In the genomic region with DNA sequence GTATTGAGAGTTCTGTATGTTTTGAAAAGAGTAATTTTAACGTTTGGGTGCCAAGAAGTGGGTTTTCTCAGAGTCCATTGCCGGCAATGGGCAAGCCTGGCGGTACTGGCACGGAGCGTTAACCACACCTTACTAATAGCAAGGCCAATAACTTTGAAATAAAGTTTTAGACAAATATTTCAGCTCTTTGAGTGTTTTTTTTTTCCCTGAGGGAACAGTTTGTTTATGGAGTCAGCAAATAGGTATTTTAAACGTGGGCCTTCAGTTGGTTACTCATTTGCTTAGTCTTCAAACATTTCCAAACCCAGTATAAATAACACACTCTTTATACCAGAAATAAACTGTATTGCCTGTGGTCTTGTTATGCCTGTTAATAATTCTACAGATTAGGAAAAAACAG, we compare ENCODE assay signal across 17 mouse cellular contexts.
"Had no signal": no experiment of that assay in that cellular context is flagged by ENCODE, and none has a peak within 500 bp of the region (broad histone marks: within the 10 kb centered on the region; RNA-seq: fewer than 3 reads in every experiment).

No protein-coding gene starts in this region.

- H3K4me1 ChIP-seq: liver, embryonic 12.5 days; lung, embryonic 15.5 days; midbrain, embryonic 12.5 days; midbrain, embryonic 15.5 days; neural tube, embryonic 13.5 days; stomach, embryonic 15.5 days had no signal

- H3K4me2 ChIP-seq: liver, embryonic 12.5 days; liver, embryonic 15.5 days; lung, embryonic 15.5 days; midbrain, embryonic 12.5 days; midbrain, embryonic 15.5 days; neural tube, embryonic 13.5 days; stomach, embryonic 15.5 days had no signal

- H3K9ac ChIP-seq: liver, embryonic 12.5 days; liver, embryonic 15.5 days; lung, embryonic 15.5 days; midbrain, embryonic 12.5 days; midbrain, embryonic 15.5 days; neural tube, embryonic 13.5 days; stomach, embryonic 15.5 days had no signal

- ATAC-seq: intestine, postnatal 0 days; liver, embryonic 12.5 days; midbrain, embryonic 15.5 days had no signal

- H3K9me3 ChIP-seq: liver, embryonic 12.5 days; liver, embryonic 15.5 days; lung, embryonic 15.5 days; midbrain, embryonic 12.5 days; midbrain, embryonic 15.5 days; neural tube, embryonic 13.5 days; stomach, embryonic 15.5 days had no signal

- H3K4me3 ChIP-seq: left cerebral cortex, adult 2 months; liver, embryonic 12.5 days; liver, embryonic 15.5 days; lung, embryonic 15.5 days; midbrain, embryonic 12.5 days; midbrain, embryonic 15.5 days; myocyte; neural tube, embryonic 13.5 days; stomach, embryonic 15.5 days had no signal

- DNase-seq: layer of hippocampus, postnatal 36 days; lung, adult 18-20 months; lung, postnatal 14 days; retina, postnatal 1 day; right cerebral cortex, postnatal 25 days; spleen, adult 18-20 months; thymus, postnatal 25 days had no signal

- H3K27me3 ChIP-seq: liver, embryonic 12.5 days; liver, embryonic 15.5 days; lung, embryonic 15.5 days; midbrain, embryonic 12.5 days; midbrain, embryonic 15.5 days; neural tube, embryonic 13.5 days; stomach, embryonic 15.5 days had no signal

- H3K27ac ChIP-seq: left cerebral cortex, adult 2 months; liver, embryonic 12.5 days; liver, embryonic 15.5 days; lung, embryonic 15.5 days; midbrain, embryonic 12.5 days; midbrain, embryonic 15.5 days; neural tube, embryonic 13.5 days; stomach, embryonic 15.5 days had no signal
